Mouse (Mus musculus) heart, postnatal 0 days (tissue): ENCODE data around the gene Trmt1. TPM values are rescaled to one million over a fixed set of nuclear protein-coding genes. Genes with fewer than 3 reads are reported as not detected.

Experiments used
- ATAC-seq: fragments of 200-750 bp; cut with Nextera tagmentation; 2 replicates; pipeline ENCODE4 v1.8.0; 2017; ENCODE audit warnings: low read depth, moderate number of reproducible peaks, moderate library complexity; ENCODE audit not compliant: insufficient read depth
- DNase-seq: peaks from one replicate; pipeline ENCODE4 v3.0.0-alpha.2; 2016; ENCODE audit warnings: low spot score
- H3K27ac ChIP-seq: fragments of 300-500 bp; sonication (generic); 2 replicates; pipeline ENCODE4 v1.5.1; 2014; ENCODE audit warnings: low read depth, mild to moderate bottlenecking
- H3K27me3 ChIP-seq: fragments of 300-500 bp; sonication (generic); 2 replicates; pipeline ENCODE4 v1.6.1; 2014; ENCODE audit warnings: low read length, mixed read lengths; ENCODE audit not compliant: control insufficient read depth, insufficient read depth
- H3K36me3 ChIP-seq: fragments of 300-500 bp; sonication (generic); replicated peaks from 2 replicates; pipeline ENCODE4 v1.6.1; 2014; ENCODE audit warnings: low read length, mixed read lengths; ENCODE audit not compliant: control insufficient read depth, insufficient read depth
- H3K4me1 ChIP-seq: fragments of 300-500 bp; sonication (generic); 2 replicates; pipeline ENCODE4 v1.6.1; 2014; ENCODE audit warnings: antibody characterized with exemption; ENCODE audit not compliant: control insufficient read depth, insufficient read depth
- H3K4me2 ChIP-seq: fragments of 300-500 bp; sonication (generic); 2 replicates; pipeline ENCODE4 v1.6.1; 2014; ENCODE audit warnings: low read depth, mild to moderate bottlenecking, low read length, moderate library complexity
- H3K4me3 ChIP-seq: fragments of 300-500 bp; sonication (generic); 2 replicates; pipeline ENCODE4 v1.5.1; 2014; ENCODE audit warnings: low read depth, low read length
- H3K9ac ChIP-seq: fragments of 300-500 bp; sonication (generic); replicated peaks from 2 replicates; pipeline ENCODE4 v1.6.1; 2014; ENCODE audit warnings: low read depth, low read length, mixed read lengths
- H3K9me3 ChIP-seq: fragments of 300-500 bp; sonication (generic); replicated peaks from 2 replicates; pipeline ENCODE4 v1.6.1; 2016; ENCODE audit warnings: low read length; ENCODE audit not compliant: control insufficient read depth
- CTCF ChIP-seq: IDR thresholded peaks from 2 replicates; pipeline ENCODE4 v1.5.1; 2016; ENCODE audit warnings: antibody characterized with exemption, control low read depth, low read depth
- EP300 ChIP-seq: IDR thresholded peaks from 2 replicates; pipeline ENCODE4 v1.6.1; 2016; ENCODE audit warnings: antibody characterized with exemption, low read depth
- WGBS: fragments of 180-500 bp; shearing (Covaris S2); extraction: QIAGEN DNeasy Blood & Tissue Kit; methylation state at CpG from one replicate; pipeline ENCODE4 v1.1.7; 2014; 5-methylcytosine and 5-hydroxymethylcytosine counted together
- polyA plus RNA-seq: library from polyadenylated mRNA; unstranded; fragments of >200 nt; fragmentation: Nextera tagmentation; extraction: Ambion mirVana; gene quantifications from 2 replicates; pipeline ENCODE4 v1.2.1, GENCODE M21; 2015
- total RNA-seq: library from RNA; depleted of rRNA; stranded (reverse); fragments of >200 nt; gene quantifications from 2 replicates; pipeline ENCODE4 v1.2.3, GENCODE M21; 2014; ENCODE audit warnings: low replicate concordance

The Trmt1 gene
- total and polyA plus RNA-seq, 2 experiments from 2014 or later, result 29.5 to 98.3 TPM

DNA sequence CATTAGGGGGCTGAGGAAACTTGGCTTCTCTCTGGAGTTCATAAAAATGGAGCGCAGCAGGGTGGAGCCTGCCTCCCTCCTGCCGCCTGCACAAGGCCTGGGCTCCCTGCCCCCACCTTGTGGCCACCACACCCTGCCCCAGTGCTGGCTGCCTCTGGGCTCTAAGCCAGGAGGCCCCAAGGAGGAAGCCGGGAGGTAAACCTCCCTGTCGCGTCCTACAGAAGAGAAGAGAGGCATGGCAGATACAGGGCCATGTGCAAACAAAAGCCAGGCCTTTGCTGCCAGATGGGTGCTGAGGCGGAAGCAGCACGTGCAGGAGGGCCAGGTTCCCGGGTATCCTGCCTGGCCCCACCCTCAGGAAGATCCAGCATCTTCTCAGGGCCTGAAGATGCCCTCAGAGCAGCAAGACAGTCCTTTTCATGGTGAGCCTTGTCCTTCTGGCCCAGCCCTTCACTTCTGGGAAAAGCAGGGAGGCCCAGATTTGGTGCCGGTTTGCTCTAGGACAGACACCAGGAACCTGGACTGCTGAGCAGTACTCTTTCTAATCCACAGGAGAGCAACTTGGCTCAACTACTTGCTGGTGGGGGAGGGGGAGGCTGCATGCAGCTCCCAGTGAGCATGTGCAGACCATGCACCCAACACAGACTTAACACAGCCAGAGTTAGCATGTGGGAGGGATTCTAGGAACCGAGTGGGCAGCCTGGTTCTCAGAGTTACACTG, 36.9 kb downstream of the Trmt1 start, which contains the start of gene G430095P16Rik:
Gene G430095P16Rik, plus strand, starts transcription at position 158 of the 721 bp plus-strand sequence.
- Histone ChIP-seq H3K4me3 (no peak within 1 kb of the TSS), H3K4me1 (peaks cover 42% of the 10 kb centered on the region), H3K9me3 (no peaks in the 10 kb centered on the region), H3K9ac (peak within 1 kb of the TSS; percentile 30; the same call in 1 of the 2 replicates), H3K4me2 (peak within 1 kb of the TSS; percentile 27), H3K36me3 (peaks cover 41% of the 10 kb centered on the region), H3K27me3 (no peaks in the 10 kb centered on the region), H3K27ac (peak within 1 kb of the TSS; percentile 85)
- peak; percentile 32; the same call in 1 of the 2 replicates for TF ChIP-seq CTCF
- TF ChIP-seq EP300, result peak; percentile 51; the same call in 1 of the 2 replicates
- DNase-seq (peak; percentile 84), ATAC-seq (peak; percentile 83)
- 4% methylated on average over 10 of the region's 10 CpGs for WGBS

DNA sequence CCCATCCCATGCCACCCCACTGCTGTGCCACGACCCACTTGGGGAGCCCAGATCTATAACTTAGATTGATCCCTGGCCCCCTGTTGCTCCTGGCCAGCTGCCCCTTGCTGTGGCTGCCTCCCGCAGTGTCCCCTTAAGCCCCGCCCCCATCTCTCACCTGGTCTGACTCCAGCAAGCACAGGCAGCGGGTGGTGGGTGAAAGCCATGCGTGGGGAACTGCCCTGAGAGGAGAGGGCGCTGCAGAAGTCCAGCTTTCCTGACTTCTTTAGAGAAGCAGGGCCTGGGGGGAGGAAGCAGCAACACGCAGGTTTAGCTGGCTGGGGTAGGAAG, 37.4 kb downstream of the Trmt1 start:
- no peaks in the 10 kb centered on the region for H3K9me3 ChIP-seq
- no peak for ATAC-seq
- peaks cover 42% of the 10 kb centered on the region for H3K4me1 ChIP-seq
- peak overlapping the region; percentile 85 for H3K27ac ChIP-seq
- no peak for DNase-seq
- peaks cover 39% of the 10 kb centered on the region for H3K36me3 ChIP-seq
- H3K4me3 ChIP-seq, result no peak overlapping the region
- no peak for TF ChIP-seq CTCF
- TF ChIP-seq EP300, result no peak; the same call in 1 of the 2 replicates
- H3K4me2 ChIP-seq, result peak overlapping the region; percentile 27
- H3K27me3 ChIP-seq, result no peaks in the 10 kb centered on the region
- WGBS, result 40% methylated on average over 7 of the region's 7 CpGs
- H3K9ac ChIP-seq, result peak overlapping the region; percentile 30; the same call in 1 of the 2 replicates

GRCm38 (mm10) chr8:84724683-84725082, 38.6 kb downstream of the Trmt1 start:
- no peaks in the 10 kb centered on the region for H3K27me3 ChIP-seq
- no peak for DNase-seq
- H3K4me2 ChIP-seq, result no peak overlapping the region
- H3K36me3 ChIP-seq, result peaks cover 29% of the 10 kb centered on the region
- ATAC-seq, result no peak
- TF ChIP-seq EP300 (no peak), CTCF (no peak)
- H3K4me1 ChIP-seq, result peaks cover 42% of the 10 kb centered on the region
- no peaks in the 10 kb centered on the region for H3K9me3 ChIP-seq
- 62% methylated on average over 9 of the region's 9 CpGs for WGBS
- H3K27ac ChIP-seq, result 0 out of 2 replicates have a peak overlapping the region, but pooled peaks have one; percentile 62
- H3K9ac ChIP-seq, result no peak overlapping the region
- no peak overlapping the region for H3K4me3 ChIP-seq

DNA sequence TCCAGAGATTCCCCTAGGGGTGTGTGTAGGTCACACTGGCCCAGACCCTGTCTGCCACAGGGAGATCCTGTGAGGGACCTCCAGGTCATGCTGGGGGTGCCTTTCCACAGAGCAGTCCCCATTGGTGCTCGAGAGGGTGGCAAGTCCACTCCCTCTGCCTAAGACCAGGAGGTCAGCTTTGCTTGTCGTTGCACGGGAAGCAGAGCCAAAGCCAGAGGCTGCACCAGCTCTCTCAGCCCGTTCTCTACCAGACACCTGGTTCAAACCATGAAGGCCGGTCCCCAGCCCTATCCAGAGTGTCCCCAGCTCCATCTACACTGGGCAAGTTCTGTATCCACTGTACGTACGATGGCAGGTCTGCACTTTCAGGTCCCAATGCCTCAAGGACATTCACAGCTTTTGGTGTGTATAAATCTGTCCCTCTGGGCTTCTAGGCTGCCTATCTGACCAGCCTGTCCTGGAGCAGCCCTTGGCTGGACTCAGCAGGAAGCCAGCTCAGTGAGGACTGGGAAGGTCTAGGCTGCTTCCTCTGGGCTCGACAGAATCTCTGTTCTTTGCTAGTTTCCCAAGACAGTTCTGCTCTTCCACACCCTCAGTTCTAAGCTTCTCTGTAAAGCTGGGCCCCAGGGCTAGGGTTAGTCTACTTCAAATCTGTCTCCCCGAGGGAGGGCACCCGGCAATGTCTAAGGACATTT, 39.3 kb downstream of the Trmt1 start:
- Histone ChIP-seq H3K4me3 (no peak overlapping the region), H3K4me2 (no peak overlapping the region), H3K36me3 (peaks cover 23% of the 10 kb centered on the region), H3K9me3 (no peaks in the 10 kb centered on the region), H3K9ac (no peak overlapping the region), H3K27ac (peak overlapping the region; percentile 62), H3K27me3 (no peaks in the 10 kb centered on the region), H3K4me1 (peaks cover 47% of the 10 kb centered on the region)
- ATAC-seq (no peak), DNase-seq (no peak)
- 44% methylated on average over 10 of the region's 10 CpGs for WGBS
- TF ChIP-seq EP300 (0 out of 2 replicates have a peak, but pooled peaks have one; percentile 33), CTCF (no peak)

DNA sequence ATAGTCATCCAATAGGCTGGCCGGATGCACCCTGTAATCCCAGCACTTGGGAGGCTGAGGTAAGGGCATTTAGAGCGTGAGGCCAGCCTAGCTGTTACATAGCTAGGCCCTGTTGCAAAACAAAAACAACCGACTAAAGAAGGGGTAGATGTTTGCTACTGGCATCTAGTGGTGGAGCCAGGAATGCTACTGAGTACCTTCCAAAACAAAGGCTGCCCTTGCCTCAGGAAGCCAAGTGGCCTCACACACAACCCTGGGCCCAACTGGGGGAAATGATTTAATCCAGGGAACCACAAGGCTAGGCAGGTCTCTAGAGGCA, 39.8 kb downstream of the Trmt1 start:
- TF ChIP-seq EP300 (no peak), CTCF (peak; percentile 58)
- peak; percentile 49 for DNase-seq
- H3K27me3 ChIP-seq, result no peaks in the 10 kb centered on the region
- peak; percentile 27; the same call in 1 of the 2 replicates for ATAC-seq
- H3K36me3 ChIP-seq, result peaks cover 19% of the 10 kb centered on the region
- peaks cover 52% of the 10 kb centered on the region for H3K4me1 ChIP-seq
- no peak overlapping the region for H3K4me2 ChIP-seq
- no peak overlapping the region for H3K4me3 ChIP-seq
- H3K9me3 ChIP-seq, result no peaks in the 10 kb centered on the region
- H3K9ac ChIP-seq, result no peak overlapping the region
- H3K27ac ChIP-seq, result peak overlapping the region; percentile 62
- 18% methylated on average over 3 of the region's 3 CpGs for WGBS
